Mouse (Mus musculus) testis, postnatal 14 days (tissue): ENCODE measurements around the gene Cep44.

Experiments
- DNase-seq: peaks from one replicate; pipeline ENCODE4 v3.0.0; 2021; ENCODE audit warnings: low spot score

The Cep44 gene

GRCm38 (mm10) chr8:56486006-56486405 lies 64.8 kb downstream of the Cep44 start:
- DNase-seq = no peak
